Mouse (Mus musculus) intestine, embryonic 14.5 days (tissue): ENCODE data around the gene Mrnip. TPM values are rescaled to one million over a fixed set of nuclear protein-coding genes. Genes with fewer than 3 reads are reported as not detected.

Experiments
- ATAC-seq: fragments of 200-750 bp; cut with Nextera tagmentation; replicated peaks from 2 replicates; pipeline ENCODE4 v1.8.0; 2017; ENCODE audit warnings: low read depth, moderate number of reproducible peaks, moderate TSS enrichment, moderate library complexity; ENCODE audit not compliant: low FRiP score, low TSS enrichment
- DNase-seq: peaks from one replicate; pipeline ENCODE4 v3.0.0-alpha.2; 2018; ENCODE audit warnings: low spot score
- H3K27ac ChIP-seq: fragments of 300-500 bp; sonication (generic); 2 replicates; pipeline ENCODE4 v1.5.1; 2014; ENCODE audit warnings: low read depth, mild to moderate bottlenecking, control low read depth
- H3K27me3 ChIP-seq: fragments of 300-500 bp; sonication (generic); replicated peaks from 2 replicates; pipeline ENCODE4 v1.6.1; 2014; ENCODE audit warnings: low read length, control low read depth; ENCODE audit not compliant: control insufficient read depth, insufficient read depth
- H3K36me3 ChIP-seq: fragments of 300-500 bp; sonication (generic); 2 replicates; pipeline ENCODE4 v1.6.1; 2014; ENCODE audit warnings: low read length, control low read depth; ENCODE audit not compliant: control insufficient read depth, insufficient read depth
- H3K4me1 ChIP-seq: fragments of 300-500 bp; sonication (generic); replicated peaks from 2 replicates; pipeline ENCODE4 v1.6.1; 2014; ENCODE audit warnings: low read length, control low read depth, mixed read lengths; ENCODE audit not compliant: control insufficient read depth, insufficient read depth
- H3K4me2 ChIP-seq: fragments of 300-500 bp; sonication (generic); 2 replicates; pipeline ENCODE4 v1.6.1; 2014; ENCODE audit warnings: low read length
- H3K4me3 ChIP-seq: fragments of 300-500 bp; sonication (generic); 2 replicates; pipeline ENCODE4 v1.5.1; 2014; ENCODE audit warnings: low read depth, low read length, control low read depth, mixed read lengths
- H3K9ac ChIP-seq: fragments of 300-500 bp; sonication (generic); 2 replicates; pipeline ENCODE4 v1.6.1; 2014; ENCODE audit warnings: mild to moderate bottlenecking, low read length
- H3K9me3 ChIP-seq: fragments of 300-500 bp; sonication (generic); 2 replicates; pipeline ENCODE4 v1.6.1; 2016; ENCODE audit warnings: low read length, control low read depth; ENCODE audit not compliant: control insufficient read depth
- WGBS: fragments of 180-500 bp; shearing (Covaris S2); extraction: QIAGEN DNeasy Blood & Tissue Kit; methylation state at CpG from one replicate; pipeline ENCODE4 v1.1.7; 2014; 5-methylcytosine and 5-hydroxymethylcytosine counted together
- polyA plus RNA-seq: library from polyadenylated mRNA; unstranded; fragments of >200 nt; fragmentation: Nextera tagmentation; extraction: Ambion mirVana; gene quantifications from 2 replicates; pipeline ENCODE4 v1.2.1, GENCODE M21; 2014

Mrnip gene
- polyA plus RNA-seq, 1 experiment from 2014 or later, result 15.6 TPM

DNA sequence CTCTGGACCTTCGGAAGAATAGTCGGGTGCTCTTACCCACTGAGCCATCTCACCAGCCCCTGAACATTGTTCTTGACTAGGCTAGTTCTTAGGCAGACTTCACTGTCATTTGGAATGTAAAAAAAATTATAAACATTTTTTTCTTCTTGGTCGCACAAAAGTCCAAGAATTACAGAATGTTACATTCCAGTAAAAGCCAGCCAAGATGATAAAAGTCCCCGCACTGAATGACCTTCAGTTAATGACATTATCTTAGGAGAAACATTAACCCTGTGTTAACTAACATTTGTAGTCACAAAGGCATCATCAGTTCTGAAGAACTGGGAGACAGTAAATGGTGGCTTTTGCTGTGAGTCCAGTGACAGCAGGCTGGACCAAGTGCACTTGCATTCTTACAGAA lies 16.1 kb downstream of the Mrnip start:
- no peak overlapping the region for H3K4me2 ChIP-seq
- no peaks in the 10 kb centered on the region for H3K36me3 ChIP-seq
- H3K9ac ChIP-seq, result no peak overlapping the region
- H3K4me1 ChIP-seq, result 0 out of 2 replicates have a peak, but pooled peaks cover 3% of the 10 kb centered on the region
- no peak for DNase-seq
- no peak overlapping the region for H3K27ac ChIP-seq
- 72% methylated on average over 4 of the region's 4 CpGs for WGBS
- H3K27me3 ChIP-seq, result no peaks in the 10 kb centered on the region
- H3K4me3 ChIP-seq, result no peak overlapping the region
- ATAC-seq, result no peak
- H3K9me3 ChIP-seq, result no peaks in the 10 kb centered on the region

DNA sequence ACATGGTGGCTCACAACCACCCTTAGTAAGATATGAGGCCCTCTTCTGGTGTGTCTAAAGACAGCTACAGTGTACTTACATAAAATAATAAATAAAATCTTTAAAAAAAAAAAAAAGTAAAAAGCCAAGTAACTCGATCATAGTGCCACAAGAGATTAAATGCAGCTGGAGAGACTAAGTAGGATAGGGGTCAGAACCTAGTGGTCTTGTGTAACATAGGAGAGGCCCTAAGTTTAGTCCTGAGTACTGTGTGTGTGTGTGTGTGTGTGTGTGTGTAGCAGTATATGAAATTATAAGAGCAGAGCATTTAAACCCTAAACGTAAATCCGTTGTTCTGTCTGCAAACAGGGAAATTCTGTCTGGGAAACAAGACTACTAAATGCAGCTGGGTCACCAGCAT lies 18.0 kb downstream of the Mrnip start:
- H3K36me3 ChIP-seq, result 0 out of 2 replicates have a peak, but pooled peaks cover under 1% of the 10 kb centered on the region
- H3K27me3 ChIP-seq, result no peaks in the 10 kb centered on the region
- ATAC-seq, result no peak
- H3K4me2 ChIP-seq, result no peak overlapping the region
- H3K4me1 ChIP-seq, result 0 out of 2 replicates have a peak, but pooled peaks cover 3% of the 10 kb centered on the region
- 81% methylated on average over 3 of the region's 3 CpGs for WGBS
- DNase-seq, result no peak
- no peak overlapping the region for H3K9ac ChIP-seq
- H3K9me3 ChIP-seq, result no peaks in the 10 kb centered on the region
- no peak overlapping the region for H3K4me3 ChIP-seq
- H3K27ac ChIP-seq, result no peak overlapping the region

DNA sequence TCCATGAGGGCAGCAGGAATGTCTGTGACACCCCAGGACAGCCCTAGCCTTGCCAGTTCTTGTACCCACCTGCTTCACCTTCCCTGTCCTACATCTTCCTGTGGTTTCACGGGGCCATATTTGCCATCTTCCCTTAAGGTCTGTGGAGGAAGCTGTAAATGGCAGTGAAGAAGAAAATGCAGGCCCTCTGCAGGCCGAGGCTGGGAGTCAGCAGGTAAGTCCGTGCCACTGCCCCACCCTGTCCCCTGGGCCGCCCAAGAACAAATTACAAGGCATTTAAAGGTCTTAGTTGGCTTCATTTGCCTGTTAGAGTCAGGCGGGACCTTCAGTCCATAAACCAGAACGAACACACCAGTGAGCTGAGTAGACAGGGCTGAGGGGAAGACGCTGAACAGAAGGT lies 19.8 kb downstream of the Mrnip start:
- no peak for DNase-seq
- no peak for ATAC-seq
- 62% methylated on average over 7 of the region's 7 CpGs for WGBS
- Histone ChIP-seq H3K4me2 (no peak overlapping the region), H3K27me3 (no peaks in the 10 kb centered on the region), H3K4me3 (no peak overlapping the region), H3K9me3 (no peaks in the 10 kb centered on the region), H3K27ac (no peak overlapping the region), H3K36me3 (peaks cover 14% of the 10 kb centered on the region), H3K4me1 (no peaks in the 10 kb centered on the region), H3K9ac (no peak overlapping the region)

DNA sequence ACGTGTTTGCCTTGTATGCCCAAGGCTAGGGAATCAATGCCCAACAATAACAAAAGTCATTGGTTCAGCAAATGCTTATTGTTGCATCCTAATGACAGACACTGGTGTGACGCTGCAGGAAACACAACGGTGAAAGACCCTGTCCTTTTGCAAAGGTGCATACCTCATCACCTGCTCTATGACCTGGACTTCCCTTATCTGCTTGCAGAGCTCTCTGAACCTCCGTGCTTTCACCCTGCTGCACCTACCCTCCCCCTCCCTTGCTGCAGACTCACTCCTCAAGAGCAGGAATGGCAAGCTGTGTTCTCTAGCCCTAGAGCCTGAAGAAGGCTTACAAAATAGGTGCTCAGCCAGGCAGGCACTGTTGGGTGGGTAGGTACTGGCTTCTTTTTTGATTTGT lies 20.5 kb downstream of the Mrnip start:
- Histone ChIP-seq H3K9me3 (no peaks in the 10 kb centered on the region), H3K9ac (no peak overlapping the region), H3K4me2 (no peak overlapping the region), H3K4me1 (no peaks in the 10 kb centered on the region), H3K36me3 (peaks cover 21% of the 10 kb centered on the region), H3K27ac (no peak overlapping the region), H3K27me3 (no peaks in the 10 kb centered on the region), H3K4me3 (no peak overlapping the region)
- DNase-seq, result no peak
- no peak for ATAC-seq
- WGBS, result 72% methylated on average over 4 of the region's 4 CpGs

DNA sequence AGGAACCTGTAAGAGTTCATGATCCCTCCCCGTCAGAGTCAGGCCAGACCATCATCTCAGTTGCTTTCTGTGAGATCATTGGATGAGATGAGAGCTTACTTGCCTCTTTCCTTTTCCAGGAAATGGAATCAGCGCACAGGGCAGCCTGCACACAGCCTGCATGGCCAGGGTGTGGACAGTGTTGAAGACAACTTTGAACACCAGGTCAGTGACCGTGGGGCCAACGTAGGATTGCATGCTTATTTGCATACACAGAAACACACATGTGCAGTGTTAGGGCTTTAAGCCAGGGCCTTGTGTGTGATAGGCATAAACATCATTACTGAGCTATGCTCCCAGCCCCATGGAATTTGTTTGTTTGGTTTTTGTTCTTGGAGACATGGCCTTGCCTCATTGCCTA lies 23.3 kb downstream of the Mrnip start:
- H3K9me3 ChIP-seq, result no peaks in the 10 kb centered on the region
- no peak overlapping the region for H3K9ac ChIP-seq
- no peaks in the 10 kb centered on the region for H3K4me1 ChIP-seq
- ATAC-seq (no peak), DNase-seq (no peak)
- 87% methylated on average over 4 of the region's 4 CpGs for WGBS
- H3K27ac ChIP-seq, result no peak overlapping the region
- no peak overlapping the region for H3K4me2 ChIP-seq
- H3K4me3 ChIP-seq, result no peak overlapping the region
- H3K36me3 ChIP-seq, result peaks cover 48% of the 10 kb centered on the region
- H3K27me3 ChIP-seq, result no peaks in the 10 kb centered on the region

DNA sequence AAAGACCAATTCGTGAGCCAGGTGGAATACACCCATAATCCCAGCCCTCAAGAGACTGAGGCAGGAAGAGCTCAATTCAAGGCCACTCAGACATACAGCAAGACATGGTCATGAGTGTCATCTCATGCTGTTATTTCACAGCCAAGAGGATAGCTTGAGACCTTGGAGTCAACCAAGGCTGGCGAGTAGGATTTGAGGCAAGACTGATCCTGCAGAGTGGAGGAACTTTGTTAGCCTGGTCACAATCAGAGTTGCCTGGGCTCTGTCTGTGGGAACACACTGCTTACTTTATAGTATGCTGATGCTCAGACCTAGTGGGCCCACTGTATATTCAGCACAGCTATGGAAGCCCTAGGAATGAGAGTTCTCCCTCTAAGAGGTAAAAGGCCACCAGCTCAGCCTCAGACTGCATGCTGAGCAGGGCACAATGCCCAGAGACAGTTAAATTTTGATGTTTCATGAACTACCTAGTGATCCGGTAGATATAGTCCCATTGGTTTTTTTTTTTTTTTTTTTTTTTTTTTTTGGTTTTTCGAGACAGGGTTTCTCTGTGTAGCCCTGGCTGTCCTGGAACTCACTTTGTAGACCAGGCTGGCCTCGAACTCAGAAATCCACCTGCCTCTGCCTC lies 24.1 kb downstream of the Mrnip start:
- Histone ChIP-seq H3K4me1 (no peaks in the 10 kb centered on the region), H3K27ac (no peak overlapping the region), H3K36me3 (peaks cover 57% of the 10 kb centered on the region), H3K4me3 (no peak overlapping the region), H3K9me3 (no peaks in the 10 kb centered on the region), H3K9ac (no peak overlapping the region), H3K4me2 (no peak overlapping the region), H3K27me3 (no peaks in the 10 kb centered on the region)
- DNase-seq (no peak), ATAC-seq (no peak)
- WGBS, result 89% methylated on average over 3 of the region's 5 CpGs

DNA sequence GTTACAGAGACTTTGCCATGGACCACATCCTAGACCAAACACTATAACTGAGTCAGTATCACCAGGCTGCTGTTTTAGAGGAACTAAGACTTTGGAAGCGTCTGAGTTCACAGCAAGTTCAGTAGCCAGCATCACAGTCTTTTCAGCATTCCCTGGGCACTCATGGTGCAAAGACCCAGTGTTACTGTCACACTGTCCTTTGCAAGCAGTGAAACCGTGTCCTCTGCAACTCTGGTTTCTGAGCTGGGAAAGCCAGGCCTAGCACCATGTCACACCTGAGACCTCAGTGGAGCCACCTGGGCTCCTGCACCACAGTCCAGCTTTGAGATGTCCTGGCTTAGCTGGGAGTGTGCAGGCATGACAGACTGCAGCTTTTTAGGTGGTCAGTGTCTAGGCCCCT lies 24.7 kb downstream of the Mrnip start:
- Histone ChIP-seq H3K4me2 (no peak overlapping the region), H3K4me3 (no peak overlapping the region), H3K9ac (no peak overlapping the region), H3K27me3 (no peaks in the 10 kb centered on the region), H3K27ac (no peak overlapping the region), H3K4me1 (no peaks in the 10 kb centered on the region), H3K9me3 (no peaks in the 10 kb centered on the region), H3K36me3 (peaks cover 62% of the 10 kb centered on the region)
- WGBS, result 79% methylated on average over 2 of the region's 2 CpGs
- ATAC-seq, result no peak
- DNase-seq, result no peak

DNA sequence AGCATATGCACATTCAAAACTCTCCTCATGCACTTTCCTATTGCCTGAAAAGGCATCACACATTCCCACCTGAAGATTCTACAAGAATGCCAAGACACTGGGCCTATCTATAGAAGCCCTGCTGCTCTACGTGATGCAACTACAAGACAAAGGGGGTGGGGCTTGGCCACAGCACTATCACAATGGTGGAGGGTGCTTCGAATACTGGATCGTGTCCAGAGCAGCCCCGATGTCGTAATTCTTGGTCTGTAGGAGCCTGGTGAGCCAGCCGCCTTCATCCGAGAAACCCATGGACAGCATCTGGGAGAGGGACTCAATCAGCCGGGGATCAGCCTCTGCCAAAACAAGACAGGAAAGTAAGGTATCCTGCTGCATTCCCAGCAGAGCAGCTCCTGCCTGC lies 26.4 kb downstream of the Mrnip start:
- H3K9me3 ChIP-seq, result no peaks in the 10 kb centered on the region
- ATAC-seq, result no peak
- H3K27me3 ChIP-seq, result no peaks in the 10 kb centered on the region
- H3K9ac ChIP-seq, result no peak overlapping the region
- no peak overlapping the region for H3K4me3 ChIP-seq
- 82% methylated on average over 8 of the region's 8 CpGs for WGBS
- H3K4me1 ChIP-seq, result no peaks in the 10 kb centered on the region
- no peak for DNase-seq
- peaks cover 78% of the 10 kb centered on the region for H3K36me3 ChIP-seq
- H3K4me2 ChIP-seq, result no peak overlapping the region
- H3K27ac ChIP-seq, result no peak overlapping the region

DNA sequence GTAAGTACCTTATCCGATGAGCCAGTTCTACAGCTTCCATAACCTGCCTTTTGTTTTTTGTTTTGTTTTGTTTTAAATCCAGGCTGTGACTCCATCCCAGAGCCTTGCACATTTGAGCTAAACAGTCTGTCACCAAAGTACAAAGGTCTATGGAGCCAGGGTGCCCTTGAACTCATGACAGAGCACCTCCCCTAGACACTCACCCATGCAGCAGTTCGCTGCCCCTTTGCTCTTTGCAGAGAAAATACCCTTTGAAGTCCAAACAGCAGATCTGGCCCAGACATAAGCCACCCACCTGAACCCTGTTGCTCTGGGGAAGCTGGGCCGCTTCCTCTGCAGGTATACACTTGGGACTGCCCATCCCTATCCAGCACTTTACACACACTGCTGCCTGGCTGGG lies 27.3 kb downstream of the Mrnip start:
- H3K27ac ChIP-seq, result no peak overlapping the region
- H3K36me3 ChIP-seq, result peaks cover 88% of the 10 kb centered on the region
- H3K9me3 ChIP-seq, result no peaks in the 10 kb centered on the region
- WGBS, result 92% methylated on average over 3 of the region's 3 CpGs
- H3K4me3 ChIP-seq, result no peak overlapping the region
- DNase-seq (no peak), ATAC-seq (no peak)
- no peak overlapping the region for H3K9ac ChIP-seq
- H3K4me1 ChIP-seq, result no peaks in the 10 kb centered on the region
- no peaks in the 10 kb centered on the region for H3K27me3 ChIP-seq
- H3K4me2 ChIP-seq, result no peak overlapping the region
